Mouse (Mus musculus): ENCODE results near the gene Bmp2k. TPM values are rescaled to one million over a fixed set of nuclear protein-coding genes. Genes with fewer than 3 reads are reported as not detected.

The Bmp2k gene
- polyA plus RNA-seq, 1 experiment = 11.6 TPM

DNA sequence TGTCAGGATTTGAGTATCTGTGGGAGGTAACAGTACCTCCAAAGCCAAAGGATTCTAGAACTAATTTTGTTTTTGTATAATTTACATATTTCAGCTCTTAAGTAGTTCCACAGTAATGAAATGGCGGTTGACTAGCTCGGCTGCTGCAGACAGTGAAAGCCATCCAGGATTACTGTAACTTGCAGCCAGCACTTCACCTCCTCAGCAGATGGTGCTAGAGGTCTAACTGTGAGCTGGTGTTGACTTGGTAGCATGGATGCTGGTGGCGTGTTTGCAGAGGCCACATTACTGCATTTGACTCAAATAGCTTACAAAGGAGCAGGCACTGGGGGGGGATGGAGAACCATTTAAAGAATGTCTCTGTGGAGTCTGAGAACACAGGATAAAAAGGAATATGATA is 84.0 kb downstream of the Bmp2k start:
- 60% methylated on average over 3 of the region's 3 CpGs for WGBS
- peak; percentile 61 for TF ChIP-seq CTCF (IDR thresholded peaks at IDR 0.05; ENCODE audit: insufficient read depth, low read length)
- TF ChIP-seq POLR2A (IDR thresholded peaks at IDR 0.05; ENCODE audit: borderline replicate concordance, extremely low read depth, low read depth, low read length) = no peak
- no peak for DNase-seq
- Histone ChIP-seq H3K4me3 (replicated peaks; ENCODE audit: extremely low read depth, low read depth, low read length) (no peak overlapping the region), H3K4me1 (ENCODE audit: control insufficient read depth, insufficient read depth, low read length) (no peaks in the 10 kb centered on the region)

DNA sequence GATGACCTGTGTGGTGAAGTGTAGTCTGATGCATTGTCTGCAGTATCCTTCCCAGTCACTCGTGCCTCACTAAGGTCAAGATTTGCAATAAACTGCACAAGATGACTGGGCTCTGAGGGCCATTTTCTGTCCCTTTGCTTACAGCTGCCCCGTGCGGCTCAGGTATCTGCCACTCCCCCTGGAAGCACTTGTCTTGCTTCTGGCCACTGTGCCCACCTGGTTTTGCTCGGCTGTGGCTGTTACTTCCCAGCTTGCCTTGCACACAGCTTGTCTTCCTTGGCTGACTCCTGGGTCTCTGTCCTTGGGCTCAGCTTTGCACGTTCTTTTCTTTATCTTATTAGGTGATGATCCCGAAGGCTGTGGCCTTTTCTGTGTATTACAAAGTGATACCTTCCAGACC is 86.2 kb downstream of the Bmp2k start:
- TF ChIP-seq CTCF (IDR thresholded peaks at IDR 0.05; ENCODE audit: insufficient read depth, low read length) = no peak
- TF ChIP-seq POLR2A (IDR thresholded peaks at IDR 0.05; ENCODE audit: borderline replicate concordance, extremely low read depth, low read depth, low read length) = no peak
- no peak for DNase-seq
- Histone ChIP-seq H3K4me1 (ENCODE audit: control insufficient read depth, insufficient read depth, low read length) (no peaks in the 10 kb centered on the region; the same call in 1 of the 2 replicates), H3K4me3 (replicated peaks; ENCODE audit: extremely low read depth, low read depth, low read length) (no peak overlapping the region)
- WGBS = 77% methylated on average over 6 of the region's 6 CpGs

DNA sequence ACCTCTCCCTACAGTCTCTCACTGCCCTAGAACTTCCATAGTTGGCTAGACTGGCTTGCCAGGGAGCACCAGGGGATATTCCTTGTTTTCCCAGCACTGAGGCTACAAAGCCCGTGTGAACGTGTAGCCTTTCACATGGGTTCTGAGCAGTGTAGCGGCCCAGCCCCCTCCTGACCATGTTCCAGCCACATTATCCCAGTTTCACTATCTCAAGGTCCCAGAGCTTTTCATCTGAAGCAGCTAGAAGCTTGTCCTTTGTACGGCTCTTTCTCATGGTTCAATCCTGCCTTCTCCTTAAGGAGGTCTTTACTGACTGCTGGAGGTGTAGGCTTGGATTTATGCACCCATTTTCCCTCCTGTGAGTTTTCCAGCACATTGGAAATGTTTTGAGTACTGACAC is 87.1 kb downstream of the Bmp2k start:
- TF ChIP-seq POLR2A (IDR thresholded peaks at IDR 0.05; ENCODE audit: borderline replicate concordance, extremely low read depth, low read depth, low read length) (no peak), CTCF (IDR thresholded peaks at IDR 0.05; ENCODE audit: insufficient read depth, low read length) (no peak)
- DNase-seq = no peak
- H3K4me1 ChIP-seq (ENCODE audit: control insufficient read depth, insufficient read depth, low read length) = no peaks in the 10 kb centered on the region; the same call in 1 of the 2 replicates
- no peak overlapping the region for H3K4me3 ChIP-seq (replicated peaks; ENCODE audit: extremely low read depth, low read depth, low read length)
- WGBS = 92% methylated on average over 4 of the region's 4 CpGs

DNA sequence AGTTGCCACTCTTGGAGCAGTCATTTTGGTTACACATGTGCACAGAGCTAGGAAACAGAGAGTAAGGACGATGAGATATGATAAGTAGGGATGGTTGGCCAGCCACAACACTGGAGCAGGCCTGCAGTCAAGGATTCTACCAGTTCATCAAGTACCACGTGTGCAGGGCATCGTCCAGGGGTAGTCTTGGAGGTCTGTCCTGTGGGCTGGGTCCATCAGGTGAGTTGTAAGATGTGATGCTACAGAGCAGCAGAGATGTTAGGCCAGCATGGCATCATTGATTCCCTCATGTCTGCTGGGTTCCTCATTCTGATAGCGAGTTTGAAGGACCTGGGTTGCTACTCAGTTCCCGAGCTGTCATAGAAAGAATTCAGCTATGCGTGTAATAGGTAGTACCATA is 87.6 kb downstream of the Bmp2k start:
- Histone ChIP-seq H3K4me1 (ENCODE audit: control insufficient read depth, insufficient read depth, low read length) (peaks cover 2% of the 10 kb centered on the region; the same call in 1 of the 2 replicates), H3K4me3 (replicated peaks; ENCODE audit: extremely low read depth, low read depth, low read length) (no peak overlapping the region)
- no peak for TF ChIP-seq CTCF (IDR thresholded peaks at IDR 0.05; ENCODE audit: insufficient read depth, low read length)
- no peak for TF ChIP-seq POLR2A (IDR thresholded peaks at IDR 0.05; ENCODE audit: borderline replicate concordance, extremely low read depth, low read depth, low read length)
- WGBS = 94% methylated on average over 6 of the region's 6 CpGs
- no peak for DNase-seq

DNA sequence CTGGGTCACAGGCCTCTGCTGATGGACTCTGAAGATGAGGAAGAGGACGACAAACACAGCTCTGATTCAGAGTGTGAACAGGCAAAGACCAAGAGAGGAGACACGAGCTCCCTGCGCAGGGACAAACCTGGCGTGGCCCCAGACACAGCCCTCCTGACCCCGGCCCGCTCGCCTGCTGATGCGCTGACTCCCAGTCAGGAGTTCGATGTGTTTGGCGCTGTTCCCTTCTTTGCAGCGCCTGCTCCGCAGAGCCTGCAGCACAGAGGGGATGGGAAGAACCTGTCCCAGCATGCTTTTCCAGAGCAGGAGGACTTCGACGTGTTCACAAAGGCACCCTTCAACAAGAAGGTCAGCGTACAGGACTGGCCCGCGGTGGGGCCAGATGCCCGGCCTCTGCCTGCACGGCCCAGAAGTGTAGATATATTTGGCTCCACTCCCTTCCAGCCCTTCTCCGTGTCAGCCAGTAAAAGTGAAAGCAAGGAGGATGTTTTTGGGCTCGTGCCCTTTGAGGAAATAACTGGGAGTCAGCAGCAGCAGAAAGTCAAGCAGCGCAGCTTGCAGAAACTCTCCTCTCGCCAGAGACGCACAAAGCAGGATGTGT is 89.6 kb downstream of the Bmp2k start:
- TF ChIP-seq POLR2A (IDR thresholded peaks at IDR 0.05; ENCODE audit: borderline replicate concordance, extremely low read depth, low read depth, low read length) (no peak), CTCF (IDR thresholded peaks at IDR 0.05; ENCODE audit: insufficient read depth, low read length) (no peak)
- no peak overlapping the region for H3K4me3 ChIP-seq (replicated peaks; ENCODE audit: extremely low read depth, low read depth, low read length)
- peaks cover 3% of the 10 kb centered on the region; the same call in 1 of the 2 replicates for H3K4me1 ChIP-seq (ENCODE audit: control insufficient read depth, insufficient read depth, low read length)
- 70% methylated on average over 24 of the region's 24 CpGs for WGBS
- peak; percentile 28 for DNase-seq

DNA sequence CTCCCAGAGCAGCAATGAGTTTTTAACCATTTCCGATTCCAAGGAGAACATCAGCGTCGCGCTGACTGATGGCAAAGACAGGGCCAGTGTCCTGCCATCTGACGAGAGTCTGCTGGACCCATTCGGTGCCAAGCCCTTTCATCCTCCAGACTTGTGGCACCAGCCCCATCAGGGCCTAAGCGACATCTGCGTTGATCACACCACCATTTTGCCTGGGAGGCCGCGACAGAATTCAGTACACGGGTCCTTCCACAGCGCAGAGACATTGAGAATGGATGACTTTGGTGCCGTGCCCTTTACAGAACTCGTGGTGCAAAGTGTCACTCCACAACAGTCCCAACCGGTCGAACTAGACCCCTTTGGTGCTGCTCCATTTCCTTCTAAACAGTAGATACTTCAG is 90.3 kb downstream of the Bmp2k start:
- 76% methylated on average over 16 of the region's 16 CpGs for WGBS
- no peak overlapping the region for H3K4me3 ChIP-seq (replicated peaks; ENCODE audit: extremely low read depth, low read depth, low read length)
- TF ChIP-seq CTCF (IDR thresholded peaks at IDR 0.05; ENCODE audit: insufficient read depth, low read length) = no peak
- TF ChIP-seq POLR2A (IDR thresholded peaks at IDR 0.05; ENCODE audit: borderline replicate concordance, extremely low read depth, low read depth, low read length) = no peak
- H3K4me1 ChIP-seq (ENCODE audit: control insufficient read depth, insufficient read depth, low read length) = peaks cover 3% of the 10 kb centered on the region; the same call in 1 of the 2 replicates
- DNase-seq = no peak

DNA sequence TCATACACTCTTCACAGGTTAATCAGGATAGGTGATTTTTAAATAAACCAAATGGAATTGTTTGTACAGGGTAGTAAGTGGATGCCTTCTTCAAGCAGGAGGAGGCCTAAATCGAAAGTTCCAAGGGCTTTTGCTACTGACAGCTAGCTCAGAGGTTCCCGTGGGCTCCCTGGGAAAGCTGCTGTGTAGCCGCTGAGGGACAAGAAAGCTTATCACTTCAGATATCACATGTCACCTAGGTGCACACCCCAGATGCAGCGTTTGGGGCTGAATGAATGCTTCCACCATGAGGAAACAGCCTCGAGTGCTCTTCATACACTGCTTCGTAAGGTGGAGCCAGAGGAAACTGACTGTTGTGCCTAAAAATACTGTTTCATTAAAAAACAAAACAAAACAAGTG is 90.7 kb downstream of the Bmp2k start:
- Histone ChIP-seq H3K4me1 (ENCODE audit: control insufficient read depth, insufficient read depth, low read length) (peaks cover 3% of the 10 kb centered on the region; the same call in 1 of the 2 replicates), H3K4me3 (replicated peaks; ENCODE audit: extremely low read depth, low read depth, low read length) (no peak overlapping the region)
- DNase-seq = no peak
- WGBS = 68% methylated on average over 6 of the region's 6 CpGs
- TF ChIP-seq POLR2A (IDR thresholded peaks at IDR 0.05; ENCODE audit: borderline replicate concordance, extremely low read depth, low read depth, low read length) = no peak
- no peak for TF ChIP-seq CTCF (IDR thresholded peaks at IDR 0.05; ENCODE audit: insufficient read depth, low read length)

DNA sequence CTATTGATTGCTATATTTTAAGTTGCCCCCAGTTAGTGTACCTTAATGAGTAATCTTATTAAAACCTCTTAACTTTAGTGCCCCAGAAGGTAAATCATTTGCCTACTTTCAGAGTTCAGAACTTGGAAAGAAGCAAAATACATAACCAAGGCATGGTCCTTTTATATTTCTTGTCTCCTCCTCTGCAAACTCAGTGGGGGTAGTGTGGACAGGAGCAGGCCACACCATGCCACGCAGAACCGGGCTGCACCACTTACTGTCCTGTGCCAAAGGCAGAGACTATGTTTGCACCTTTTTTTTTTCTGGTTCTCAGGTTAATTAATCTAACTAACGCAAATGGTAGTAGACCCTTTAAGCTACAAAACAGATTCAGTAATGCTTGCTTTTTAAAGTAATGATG is 91.9 kb downstream of the Bmp2k start:
- WGBS = 87% methylated on average over 3 of the region's 3 CpGs
- DNase-seq = no peak

DNA sequence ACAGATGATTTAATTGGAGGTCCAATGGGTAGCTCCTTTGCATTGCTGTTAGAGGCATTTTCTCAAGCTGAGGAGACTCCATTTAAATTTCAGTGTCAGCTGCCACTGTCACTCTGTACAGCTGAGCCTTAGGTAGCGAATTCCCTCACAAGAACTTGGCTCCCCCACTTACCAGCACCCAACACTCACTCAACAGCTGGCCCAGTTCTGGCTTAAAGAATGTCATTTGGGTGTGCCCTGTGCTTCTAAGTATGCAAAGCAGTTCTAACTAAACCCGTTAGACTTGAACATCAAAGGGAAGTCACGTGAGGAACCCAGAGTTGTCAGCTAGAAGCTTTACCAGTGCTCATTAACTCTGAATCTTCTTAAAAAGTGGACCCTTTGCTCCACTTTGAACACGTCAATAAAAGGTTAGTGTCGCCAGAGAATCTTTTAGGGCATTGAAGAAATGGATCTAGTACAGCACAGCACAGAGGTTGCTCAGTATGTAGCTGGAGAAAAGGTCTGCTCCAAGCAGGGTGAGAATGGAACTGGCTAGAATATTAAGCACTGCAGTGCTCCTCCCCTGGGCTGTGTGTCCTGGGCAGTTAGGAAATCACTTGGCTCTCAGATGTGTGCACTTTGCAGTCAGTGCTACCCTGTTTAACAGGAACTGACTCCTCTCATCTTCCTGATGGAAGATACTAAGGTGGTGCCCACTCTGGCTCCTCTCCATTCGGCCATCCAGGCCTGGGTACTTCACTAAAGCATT is 92.7 kb downstream of the Bmp2k start:
- TF ChIP-seq POLR2A (IDR thresholded peaks at IDR 0.05; ENCODE audit: borderline replicate concordance, extremely low read depth, low read depth, low read length) (no peak), CTCF (IDR thresholded peaks at IDR 0.05; ENCODE audit: insufficient read depth, low read length) (no peak)
- DNase-seq = peak; percentile 31
- 56% methylated on average over 6 of the region's 6 CpGs for WGBS
- Histone ChIP-seq H3K4me1 (ENCODE audit: control insufficient read depth, insufficient read depth, low read length) (peaks cover 3% of the 10 kb centered on the region; the same call in 1 of the 2 replicates), H3K4me3 (replicated peaks; ENCODE audit: extremely low read depth, low read depth, low read length) (no peak overlapping the region)

More for the DNA sequence above, 91.9 kb downstream of the Bmp2k start:
- TF ChIP-seq CTCF (IDR thresholded peaks at IDR 0.05; ENCODE audit: insufficient read depth, low read length) (no peak), POLR2A (IDR thresholded peaks at IDR 0.05; ENCODE audit: borderline replicate concordance, extremely low read depth, low read depth, low read length) (no peak)
- Histone ChIP-seq H3K4me3 (replicated peaks; ENCODE audit: extremely low read depth, low read depth, low read length) (no peak overlapping the region), H3K4me1 (ENCODE audit: control insufficient read depth, insufficient read depth, low read length) (peaks cover 3% of the 10 kb centered on the region; the same call in 1 of the 2 replicates)
